8 mouse cellular contexts compared by ENCODE assay signal in the genomic region with DNA sequence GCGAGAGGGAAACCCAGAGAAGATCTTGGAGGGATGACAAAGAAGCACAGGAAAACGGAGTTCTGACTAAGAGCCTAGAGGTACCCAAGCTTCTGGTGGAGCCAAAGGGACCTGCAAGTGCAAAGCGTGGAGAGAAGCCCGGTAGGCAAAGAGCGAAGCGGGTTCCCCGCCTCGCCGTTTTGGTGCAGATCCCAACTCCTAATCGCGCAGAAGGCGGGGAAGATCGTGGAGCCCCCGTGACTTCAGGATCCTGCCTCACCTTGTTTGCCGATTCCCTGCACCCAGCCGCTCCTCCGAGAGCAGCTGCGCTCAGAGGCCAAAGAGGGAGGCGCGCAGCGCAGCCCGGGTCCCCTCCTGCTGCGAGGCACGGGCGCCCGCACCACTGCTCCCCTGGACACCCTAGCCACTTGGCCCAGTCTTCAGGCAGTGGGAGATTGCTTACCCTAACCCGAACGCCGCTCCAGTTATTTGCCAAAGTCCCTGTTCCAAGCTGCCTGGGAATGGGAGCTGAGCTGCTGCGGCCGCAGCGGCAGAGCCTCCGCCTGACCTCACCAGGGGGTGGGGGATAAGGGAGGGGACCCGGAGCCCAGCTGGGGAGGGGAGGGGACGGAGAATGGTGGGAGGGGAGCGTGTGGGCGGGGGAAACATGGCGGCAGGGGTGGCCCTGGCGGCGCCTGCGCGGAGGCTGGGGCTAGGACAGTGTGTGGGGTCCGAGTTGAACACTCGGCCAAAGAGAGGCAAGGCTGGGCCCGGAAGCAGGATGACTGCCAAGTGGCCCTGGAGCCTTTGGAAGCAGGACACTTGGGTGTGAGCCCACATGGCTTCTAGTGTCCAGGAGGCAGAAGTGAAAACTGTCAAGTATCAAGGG. TPM values are rescaled to one million over a fixed set of nuclear protein-coding genes. Genes with fewer than 3 reads are reported as not detected.
DNase-seq lines count a peak whose midpoint lies in the region; ATAC-seq and TF ChIP-seq lines count a peak whose summit lies in the region.

Gene Klhl13, minus strand, starts transcription at position 569 of the 868 bp plus-strand sequence.

- no peak for TF ChIP-seq POLR2A in spleen, adult 2 months (IDR thresholded peaks at IDR 0.05; ENCODE audit: low read depth, low read length)

- TF ChIP-seq CTCF in spleen, adult 2 months (IDR thresholded peaks at IDR 0.05; ENCODE audit: extremely low read depth, insufficient read depth, insufficient read length, insufficient replicate concordance), result no peak

- H3K4me1 ChIP-seq in spleen, adult 2 months (ENCODE audit: control insufficient read depth, insufficient read depth, insufficient read length), result no peaks in the 10 kb centered on the region
- no peaks in the 10 kb centered on the region for H3K4me1 ChIP-seq in forebrain, embryonic 13.5 days
- H3K4me1 ChIP-seq in heart, embryonic 15.5 days (replicated peaks), result no peaks in the 10 kb centered on the region
- H3K4me1 ChIP-seq in liver, embryonic 11.5 days (replicated peaks; ENCODE audit: control insufficient read depth, insufficient read depth, low read length), result no peaks in the 10 kb centered on the region
- no peaks in the 10 kb centered on the region for H3K4me1 ChIP-seq in neural tube, embryonic 12.5 days

- 18% methylated on average over 45 of the region's 45 CpGs for WGBS in spleen, adult 2 months
- 12% methylated on average over 44 of the region's 45 CpGs for WGBS in forebrain, embryonic 13.5 days
- WGBS in heart, embryonic 15.5 days, result 6% methylated on average over 45 of the region's 45 CpGs
- 5% methylated on average over 44 of the region's 45 CpGs for WGBS in liver, embryonic 11.5 days
- WGBS in neural tube, embryonic 12.5 days, result 11% methylated on average over 42 of the region's 45 CpGs

- no peaks in the 10 kb centered on the region for H3K9me3 ChIP-seq in forebrain, embryonic 13.5 days (replicated peaks)
- H3K9me3 ChIP-seq in heart, embryonic 15.5 days (replicated peaks), result no peaks in the 10 kb centered on the region
- H3K9me3 ChIP-seq in liver, embryonic 11.5 days (ENCODE audit: control insufficient read depth, low read length), result no peaks in the 10 kb centered on the region
- no peaks in the 10 kb centered on the region for H3K9me3 ChIP-seq in neural tube, embryonic 12.5 days

- no peaks in the 10 kb centered on the region for H3K27me3 ChIP-seq in spleen, adult 2 months (ENCODE audit: control insufficient read depth, insufficient read depth, low read length)
- no peaks in the 10 kb centered on the region for H3K27me3 ChIP-seq in forebrain, embryonic 13.5 days
- H3K27me3 ChIP-seq in heart, embryonic 15.5 days, result no peaks in the 10 kb centered on the region
- no peaks in the 10 kb centered on the region for H3K27me3 ChIP-seq in liver, embryonic 11.5 days (replicated peaks; ENCODE audit: control insufficient read depth, insufficient read depth, low read length)
- H3K27me3 ChIP-seq in neural tube, embryonic 12.5 days (replicated peaks), result no peaks in the 10 kb centered on the region

- H3K27ac ChIP-seq in spleen, adult 2 months (ENCODE audit: insufficient read depth, low read length), result 0 out of 2 replicates have a peak within 1 kb of the TSS, but pooled peaks have one; percentile 9
- H3K27ac ChIP-seq in forebrain, embryonic 13.5 days, result no peak within 1 kb of the TSS; the same call in 1 of the 2 replicates
- peak within 1 kb of the TSS; percentile 90 for H3K27ac ChIP-seq in heart, embryonic 15.5 days
- no peak within 1 kb of the TSS for H3K27ac ChIP-seq in liver, embryonic 11.5 days (ENCODE audit: low read depth, low read length)
- H3K27ac ChIP-seq in neural tube, embryonic 12.5 days, result peak within 1 kb of the TSS; percentile 15; the same call in 1 of the 2 replicates

- ATAC-seq in forebrain, embryonic 13.5 days, result peak; percentile 90
- ATAC-seq in heart, embryonic 15.5 days (replicated peaks; ENCODE audit: insufficient number of reproducible peaks, insufficient read depth, low FRiP score, low read depth), result peak; percentile 92
- ATAC-seq in liver, embryonic 11.5 days (replicated peaks; ENCODE audit: low FRiP score), result peak; percentile 79
- peak; percentile 93 for ATAC-seq in neural tube, embryonic 12.5 days (ENCODE audit: low FRiP score, low read depth)

- H3K9ac ChIP-seq in forebrain, embryonic 13.5 days, result peak within 1 kb of the TSS; percentile 71
- H3K9ac ChIP-seq in heart, embryonic 15.5 days, result peak within 1 kb of the TSS; percentile 64
- H3K9ac ChIP-seq in liver, embryonic 11.5 days (ENCODE audit: low read depth, low read length), result no peak within 1 kb of the TSS; the same call in 1 of the 2 replicates
- H3K9ac ChIP-seq in neural tube, embryonic 12.5 days, result peak within 1 kb of the TSS; percentile 57

- no peaks in the 10 kb centered on the region for H3K36me3 ChIP-seq in spleen, adult 2 months (ENCODE audit: control insufficient read depth, insufficient read depth, low read length)
- no peaks in the 10 kb centered on the region for H3K36me3 ChIP-seq in forebrain, embryonic 13.5 days (ENCODE audit: poor library complexity, severe bottlenecking)
- no peaks in the 10 kb centered on the region for H3K36me3 ChIP-seq in heart, embryonic 15.5 days
- H3K36me3 ChIP-seq in liver, embryonic 11.5 days (ENCODE audit: control insufficient read depth, insufficient read depth, low read length), result no peaks in the 10 kb centered on the region
- no peaks in the 10 kb centered on the region for H3K36me3 ChIP-seq in neural tube, embryonic 12.5 days

- DNase-seq in spleen, adult 2 months (ENCODE audit: low read depth in 1 of 2, low spot score in 2 of 2), result peak in 1 of 2 experiments; percentile 2
- DNase-seq in spleen, adult 12 weeks (ENCODE audit: low spot score), result no peak
- DNase-seq in kidney, postnatal 10 days, result peak; percentile 77
- peak; percentile 52 for DNase-seq in liver, embryonic 11.5 days (ENCODE audit: low spot score)
- DNase-seq in urinary bladder, postnatal 10 days (ENCODE audit: low spot score), result peak; percentile 9

- H3K4me2 ChIP-seq in forebrain, embryonic 13.5 days, result peak within 1 kb of the TSS; percentile 55
- peak within 1 kb of the TSS; percentile 59 for H3K4me2 ChIP-seq in heart, embryonic 15.5 days
- peak within 1 kb of the TSS; percentile 44 for H3K4me2 ChIP-seq in liver, embryonic 11.5 days
- peak within 1 kb of the TSS; percentile 58 for H3K4me2 ChIP-seq in neural tube, embryonic 12.5 days (replicated peaks)

- peak within 1 kb of the TSS; percentile 36; the same call in 1 of the 2 replicates for H3K4me3 ChIP-seq in spleen, adult 2 months (ENCODE audit: extremely low read depth, insufficient read depth, insufficient read length)
- H3K4me3 ChIP-seq in forebrain, embryonic 13.5 days, result peak within 1 kb of the TSS; percentile 55
- H3K4me3 ChIP-seq in heart, embryonic 15.5 days, result peak within 1 kb of the TSS; percentile 66
- peak within 1 kb of the TSS; percentile 45 for H3K4me3 ChIP-seq in liver, embryonic 11.5 days (ENCODE audit: low read depth, low read length)
- H3K4me3 ChIP-seq in neural tube, embryonic 12.5 days, result peak within 1 kb of the TSS; percentile 48

RNA-seq across cellular contexts. Expression of gene Klhl13, which starts in this region (rescaled TPM):
- polyA plus RNA-seq in spleen, adult 2 months (2012; rRNA removed), result 1.4 and 1.6 TPM in 2 replicates
- 81.9 and 84.2 TPM in 2 replicates for polyA plus RNA-seq in forebrain, embryonic 13.5 days (2015; fragmentation: Nextera tagmentation; extraction: Ambion mirVana)
- 69.7 and 72.3 TPM in 2 replicates for polyA plus RNA-seq in heart, embryonic 15.5 days (2015; fragmentation: Nextera tagmentation; extraction: Ambion mirVana)
- 17.2 and 20.8 TPM in 2 replicates for polyA plus RNA-seq in liver, embryonic 11.5 days (2014; fragmentation: Nextera tagmentation; extraction: Ambion mirVana)
- polyA plus RNA-seq in neural tube, embryonic 12.5 days (2016; fragmentation: Nextera tagmentation; extraction: Ambion mirVana), result 81.4 and 90.5 TPM in 2 replicates

Comparison
In these comparisons a context has a peak if more than half of its experiments do, and no peak if none do; other contexts are left out.
1. H3K27ac ChIP-seq: peak in spleen, adult 2 months (single experiment), heart, embryonic 15.5 days (single experiment) and neural tube, embryonic 12.5 days (single experiment); none in forebrain, embryonic 13.5 days (single experiment) and liver, embryonic 11.5 days (single experiment).
2. Peak in every context shown above with its lines, with median percentiles within 50 percentile points of each other: H3K4me3 ChIP-seq, ATAC-seq and H3K4me2 ChIP-seq.